Mouse (Mus musculus): Measurements from ENCODE around the gene Cd7.

Cd7 gene

GRCm38 (mm10) chr11:121047826-121048399, 8.7 kb upstream of the Cd7 start:
- 81% methylated on average over 2 of the region's 2 CpGs for WGBS

GRCm38 (mm10) chr11:121045286-121045685, 6.1 kb upstream of the Cd7 start:
- WGBS: 69% methylated on average over 1 of the region's 1 CpGs

- WGBS: 38% methylated on average over 1 of the region's 1 CpGs
These were observed 3.8 kb upstream of the Cd7 start for GRCm38 (mm10) chr11:121043025-121043424.

GRCm38 (mm10) chr11:121042480-121042879, 3.3 kb upstream of the Cd7 start:
- WGBS: 80% methylated on average over 4 of the region's 4 CpGs

- 76% methylated on average over 4 of the region's 4 CpGs for WGBS
These were observed 2.4 kb upstream of the Cd7 start for GRCm38 (mm10) chr11:121041636-121042035.

GRCm38 (mm10) chr11:121041212-121041611, 2.0 kb upstream of the Cd7 start:
- WGBS: 1% methylated on average over 4 of the region's 4 CpGs

- 65% methylated on average over 11 of the region's 11 CpGs for WGBS
These were observed 615 bp downstream of the Cd7 start for GRCm38 (mm10) chr11:121038366-121039240.

GRCm38 (mm10) chr11:121033118-121033517, 6.1 kb downstream of the Cd7 start:
- WGBS: 90% methylated on average over 5 of the region's 5 CpGs

- 89% methylated on average over 7 of the region's 7 CpGs for WGBS
These were observed 12.0 kb downstream of the Cd7 start for GRCm38 (mm10) chr11:121027259-121027658.

- 44% methylated on average over 6 of the region's 6 CpGs for WGBS
These were observed 15.1 kb downstream of the Cd7 start for GRCm38 (mm10) chr11:121024163-121024562.

- WGBS: 96% methylated on average over 5 of the region's 5 CpGs
These were observed 19.7 kb downstream of the Cd7 start for GRCm38 (mm10) chr11:121019501-121019900.

- 57% methylated on average over 3 of the region's 3 CpGs for WGBS
These were observed 21.5 kb downstream of the Cd7 start for GRCm38 (mm10) chr11:121017703-121018102.

GRCm38 (mm10) chr11:121015472-121015871, 23.7 kb downstream of the Cd7 start:
- 24% methylated on average over 6 of the region's 6 CpGs for WGBS

- 36% methylated on average over 19 of the region's 19 CpGs for WGBS
These were observed 24.3 kb downstream of the Cd7 start for GRCm38 (mm10) chr11:121014896-121015300.

- 60% methylated on average over 7 of the region's 7 CpGs for WGBS
These were observed 25.6 kb downstream of the Cd7 start for GRCm38 (mm10) chr11:121013656-121014055.

- 97% methylated on average over 3 of the region's 3 CpGs for WGBS
These were observed 29.0 kb downstream of the Cd7 start for GRCm38 (mm10) chr11:121010044-121010755.

GRCm38 (mm10) chr11:121006184-121006583, 33.0 kb downstream of the Cd7 start:
- WGBS: 77% methylated on average over 6 of the region's 6 CpGs

- WGBS: 32% methylated on average over 5 of the region's 5 CpGs
These were observed 34.9 kb downstream of the Cd7 start for GRCm38 (mm10) chr11:121004281-121004680.

- 46% methylated on average over 4 of the region's 4 CpGs for WGBS
These were observed 37.3 kb downstream of the Cd7 start for GRCm38 (mm10) chr11:121001966-121002365.

GRCm38 (mm10) chr11:120994741-120995140, 44.5 kb downstream of the Cd7 start:
- 91% methylated on average over 6 of the region's 6 CpGs for WGBS

- 60% methylated on average over 5 of the region's 5 CpGs for WGBS
These were observed 45.6 kb downstream of the Cd7 start for GRCm38 (mm10) chr11:120993586-120993985.

GRCm38 (mm10) chr11:120993080-120993479, 46.1 kb downstream of the Cd7 start:
- WGBS: 96% methylated on average over 3 of the region's 3 CpGs

- 23% methylated on average over 3 of the region's 3 CpGs for WGBS
These were observed 47.4 kb downstream of the Cd7 start for GRCm38 (mm10) chr11:120991791-120992190.
